Mouse (Mus musculus) megakaryocyte, embryonic 14.5 days (primary cell): Measurements from ENCODE around the gene Tac4.

ENCODE experiments used
- FLI1 ChIP-seq: IDR thresholded peaks from 2 replicates; pipeline ENCODE4 v1.6.1; 2012; ENCODE audit warnings: low read length, inconsistent platforms, mixed read lengths
- GATA1 ChIP-seq: IDR thresholded peaks from 3 replicates; pipeline ENCODE4 v1.6.1; 2012; ENCODE audit warnings: mixed read lengths, low read length, inconsistent platforms, borderline replicate concordance

DNA sequence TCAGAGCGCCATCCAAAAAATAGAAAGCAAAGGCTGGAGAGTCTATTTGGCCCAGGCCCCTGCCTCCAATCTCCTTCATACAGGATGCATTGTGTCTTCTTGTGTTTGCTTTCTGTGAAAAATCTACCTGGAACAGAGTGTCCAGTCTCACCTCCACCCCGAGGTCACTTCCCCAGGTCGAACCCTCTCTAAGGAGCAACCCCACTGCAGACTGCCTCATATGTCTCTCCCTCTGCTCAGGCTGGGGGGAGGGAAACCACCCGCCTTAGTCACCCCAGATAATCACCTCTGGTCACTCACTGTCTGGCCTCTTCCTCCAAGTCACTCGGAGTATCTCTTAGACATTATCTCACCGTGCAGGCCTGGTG is 29.0 kb upstream of the Tac4 start:
- TF ChIP-seq GATA1 (no peak), FLI1 (no peak)
